Mouse (Mus musculus): ENCODE results near the gene Tmem210. TPM values are rescaled to one million over a fixed set of nuclear protein-coding genes. Genes with fewer than 3 reads are reported as not detected.

The Tmem210 gene
- total RNA-seq, 2 experiments from 2014 or later = not detected

DNA sequence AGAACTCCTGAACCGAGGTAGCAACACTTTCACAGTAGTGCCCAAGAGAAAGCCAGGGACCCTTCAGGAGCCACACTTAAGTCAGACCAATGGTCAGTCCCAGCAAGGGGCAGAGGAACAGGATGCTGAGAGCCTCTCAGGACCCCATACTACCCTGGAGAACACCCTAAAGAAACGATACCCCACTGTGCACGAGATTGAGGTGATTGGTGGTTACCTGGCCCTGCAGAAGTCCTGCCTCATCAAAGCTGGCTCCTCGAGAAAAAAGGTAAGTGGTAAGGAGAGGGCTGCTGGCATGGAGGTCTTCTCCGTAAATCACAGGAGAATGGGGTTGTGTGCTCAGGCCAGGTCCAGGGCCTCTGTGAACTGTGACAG lies 23.7 kb upstream of the Tmem210 start:
- intact Hi-C loops (cut with DNase I) = no loop called here

GRCm38 (mm10) chr2:25264851-25265250 lies 23.1 kb upstream of the Tmem210 start:
- intact Hi-C loops (cut with DNase I) = no loop called here
- no peak for DNase-seq

More for the DNA sequence above, 23.7 kb upstream of the Tmem210 start:
- DNase-seq = no peak

DNA sequence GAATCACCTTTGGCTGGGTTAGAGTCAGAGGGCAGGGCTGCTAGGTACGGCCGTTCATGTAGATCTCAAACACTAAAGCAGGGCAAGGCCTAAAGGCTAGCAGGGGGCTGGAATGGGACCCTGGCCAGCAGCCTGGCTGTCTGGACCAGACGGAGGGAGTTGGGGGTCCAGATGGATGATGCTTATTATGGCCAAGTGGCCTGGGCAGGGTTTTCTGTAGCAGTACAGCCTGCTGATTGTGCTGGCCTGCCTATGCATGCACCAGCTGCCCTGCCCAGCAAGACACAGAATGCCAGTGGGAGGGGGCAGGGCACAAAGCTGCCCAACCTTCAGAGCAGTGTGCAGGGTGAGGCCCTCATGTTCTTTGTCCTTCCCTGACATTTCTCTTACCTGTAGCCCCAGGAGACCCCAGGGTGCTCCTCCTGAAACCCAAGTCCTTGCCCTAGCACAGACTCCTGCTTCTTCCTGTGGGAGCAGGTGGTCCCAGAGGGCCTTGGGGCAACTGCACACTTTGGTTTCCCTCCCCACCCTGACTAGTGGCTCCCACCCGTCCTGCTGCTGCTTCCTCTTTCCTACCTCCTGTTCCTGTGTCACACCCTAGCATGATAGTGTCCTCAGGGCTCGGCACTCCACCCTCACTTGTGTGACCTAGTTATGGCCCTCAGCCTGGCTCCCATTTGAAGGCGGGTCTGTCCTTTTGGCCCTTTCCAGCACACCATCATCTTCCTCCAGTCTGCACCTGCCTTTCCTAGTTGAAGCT lies 21.9 kb upstream of the Tmem210 start:
- intact Hi-C loops (cut with DNase I) = no loop called here
- DNase-seq = no peak

- intact Hi-C loops (cut with DNase I) = no loop called here
These were observed 21.2 kb upstream of the Tmem210 start for GRCm38 (mm10) chr2:25266720-25267119.

DNA sequence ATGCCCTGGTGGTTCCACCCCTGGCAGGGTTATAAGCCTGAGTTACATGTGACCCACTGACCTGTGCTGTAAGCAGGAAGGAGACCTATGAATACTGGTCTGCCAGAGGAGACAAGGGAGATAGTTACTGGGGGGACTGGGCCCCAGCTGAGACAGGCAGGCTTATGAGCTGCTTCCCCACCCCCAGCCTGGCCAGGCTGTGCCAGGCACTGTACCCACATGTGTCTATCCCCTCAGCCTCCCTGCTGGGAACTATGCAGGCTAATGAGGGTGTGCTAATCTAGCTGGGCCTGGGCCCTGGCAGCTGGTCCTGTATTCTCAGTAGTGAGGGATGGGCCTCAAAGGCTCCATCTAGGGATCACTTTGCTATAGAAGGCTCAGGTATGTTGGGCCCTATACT lies 20.7 kb upstream of the Tmem210 start:
- intact Hi-C loops (cut with DNase I) = no loop called here
- no peak for DNase-seq

More at GRCm38 (mm10) chr2:25266720-25267119, 21.2 kb upstream of the Tmem210 start:
- peak; percentile 32 to 52 for DNase-seq

GRCm38 (mm10) chr2:25267746-25268309 lies 20.1 kb upstream of the Tmem210 start:
- DNase-seq = no peak
- intact Hi-C loops (cut with DNase I) = no loop called here

- peak; percentile 98 to 99 for DNase-seq
- intact Hi-C loops (cut with DNase I) = loop anchor here (5.0 kb wide), 1 partner anchor 60 kb away; the partner anchor contains the start of gene Man1b1
These were observed 16.0 kb upstream of the Tmem210 start, which contains the start of the genes Ssna1 and Anapc2 for GRCm38 (mm10) chr2:25271827-25272511. Gene Ssna1, minus strand, starts transcription at chr2:25272438. Gene Anapc2, plus strand, starts transcription at chr2:25272478.

GRCm38 (mm10) chr2:25272515-25272914 lies 15.4 kb upstream of the Tmem210 start:
- DNase-seq = no peak

GRCm38 (mm10) chr2:25273010-25273409 lies 14.9 kb upstream of the Tmem210 start:
- DNase-seq = no peak
- intact Hi-C loops (cut with DNase I) = loop anchor here (5.0 kb wide), 1 partner anchor 59 kb away; the partner anchor contains the start of gene Man1b1

More at GRCm38 (mm10) chr2:25272515-25272914, 15.4 kb upstream of the Tmem210 start:
- intact Hi-C loops (cut with DNase I) = loop anchor here (5.0 kb wide), 1 partner anchor 60 kb away; the partner anchor contains the start of gene Man1b1

GRCm38 (mm10) chr2:25278928-25279882 lies 8.7 kb upstream of the Tmem210 start:
- intact Hi-C loops (cut with DNase I) = no loop called here
- DNase-seq = peak; percentile 76 to 92

DNA sequence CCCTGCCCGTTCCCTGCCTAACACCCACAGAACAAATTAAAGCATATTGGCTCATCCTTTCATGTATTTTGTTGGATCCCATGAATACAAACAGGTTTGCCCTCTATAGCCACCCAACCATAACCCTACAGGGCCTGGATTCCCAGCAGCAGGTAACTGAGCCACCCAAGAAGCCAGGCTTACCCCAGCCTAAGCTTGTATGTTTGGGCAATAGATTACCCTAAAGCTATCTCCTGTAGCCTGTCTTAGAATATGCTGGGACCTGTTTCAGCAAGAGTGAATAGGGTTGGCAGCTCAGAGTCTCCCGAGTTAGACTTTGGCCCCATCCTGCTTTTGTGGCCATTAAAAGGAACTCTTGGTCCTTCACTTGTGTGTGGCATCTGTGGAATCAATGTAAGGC lies 2.4 kb upstream of the Tmem210 start:
- no peak for DNase-seq

DNA sequence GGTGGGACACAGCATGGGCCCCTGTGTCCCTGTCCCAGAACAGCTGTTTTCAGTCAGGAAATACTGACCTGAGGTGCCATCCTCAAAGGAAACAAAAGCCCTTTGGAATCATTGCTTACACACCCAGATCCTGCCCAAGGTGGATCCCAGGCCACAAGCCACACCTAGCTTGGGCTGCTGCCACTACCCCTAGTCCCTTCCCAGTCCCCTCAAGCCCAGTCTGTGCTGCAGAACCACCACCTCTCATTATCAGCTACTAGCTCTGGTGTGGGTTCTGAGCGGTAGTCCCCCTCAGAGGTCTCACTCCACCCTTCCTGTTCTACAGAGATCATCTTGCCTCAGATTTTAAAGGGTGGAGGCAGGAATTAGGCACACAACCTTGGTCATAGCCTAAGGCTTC lies 1.6 kb upstream of the Tmem210 start:
- DNase-seq = no peak
- intact Hi-C loops (cut with DNase I) = no loop called here

More for the DNA sequence above, 2.4 kb upstream of the Tmem210 start:
- intact Hi-C loops (cut with DNase I) = no loop called here

DNA sequence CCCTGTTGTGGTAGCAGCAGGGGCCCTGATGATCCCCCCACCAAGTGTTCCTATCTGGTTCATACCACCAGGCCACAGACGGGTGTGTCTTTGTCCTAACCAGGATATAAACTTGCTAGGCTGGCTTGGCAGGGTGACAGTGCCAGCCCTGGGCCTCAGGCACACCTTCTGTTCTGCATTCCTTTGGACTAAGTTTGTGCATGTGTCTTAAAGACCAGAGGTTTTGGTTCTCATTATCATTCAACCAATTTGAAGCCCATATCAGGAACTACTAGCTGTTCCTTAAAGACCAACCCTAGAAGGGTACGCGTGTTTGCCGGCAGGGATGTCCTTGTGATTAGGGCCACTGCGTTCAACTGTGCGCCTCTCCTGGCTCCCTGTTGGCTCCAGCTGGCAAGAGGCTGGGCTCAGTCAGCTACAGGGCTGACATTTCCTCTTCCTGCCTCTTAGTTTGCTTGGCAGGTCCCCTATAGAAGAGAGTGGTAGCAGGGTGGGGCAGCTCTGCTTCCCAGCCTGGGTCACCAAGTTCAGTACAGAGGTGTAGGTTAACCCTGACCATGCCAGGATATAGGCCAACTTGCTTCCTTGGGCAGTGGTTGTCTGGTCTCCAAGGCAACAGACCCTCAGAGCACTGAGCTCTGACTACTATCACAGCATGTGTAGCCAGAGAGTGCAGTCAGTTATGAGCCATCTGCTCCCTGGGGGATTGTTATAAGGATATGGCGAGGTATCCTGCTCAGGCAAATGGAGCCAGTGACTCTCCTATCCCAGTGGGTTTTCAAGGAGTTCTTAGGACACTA lies 908 bp upstream of the Tmem210 start:
- DNase-seq = peak; percentile 41 to 49
- intact Hi-C loops (cut with DNase I) = no loop called here

DNA sequence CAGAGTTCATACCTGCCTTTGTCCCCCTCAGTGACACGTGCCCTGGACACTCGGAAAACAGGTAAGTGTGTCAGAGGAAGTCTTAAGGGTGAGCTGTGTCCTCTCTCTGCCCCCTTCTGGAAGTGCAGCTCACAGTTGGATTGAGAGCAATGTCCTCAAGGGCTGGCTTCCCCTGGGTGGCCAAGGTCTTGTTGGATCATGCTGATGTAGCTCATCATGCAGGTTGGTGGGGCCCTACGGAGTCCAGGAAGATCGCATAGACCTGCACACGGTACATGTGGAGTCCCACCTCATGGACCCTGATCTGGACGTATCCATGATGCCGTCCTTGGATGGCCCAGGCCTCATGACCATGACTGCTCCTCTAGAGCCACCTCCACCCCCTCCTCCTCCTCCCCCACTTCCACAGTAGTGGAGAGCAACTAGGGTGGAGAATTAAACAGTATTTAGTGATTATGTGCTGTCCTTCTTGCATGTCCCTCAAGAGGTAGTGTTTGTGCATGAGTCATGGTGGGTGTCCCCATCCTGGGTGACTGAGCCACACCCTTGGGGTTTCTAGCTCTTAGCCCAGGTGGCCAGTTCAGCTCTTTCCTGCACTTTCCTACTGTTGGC lies 895 bp downstream of the Tmem210 start:
- intact Hi-C loops (cut with DNase I) = no loop called here
- DNase-seq = no peak

DNA sequence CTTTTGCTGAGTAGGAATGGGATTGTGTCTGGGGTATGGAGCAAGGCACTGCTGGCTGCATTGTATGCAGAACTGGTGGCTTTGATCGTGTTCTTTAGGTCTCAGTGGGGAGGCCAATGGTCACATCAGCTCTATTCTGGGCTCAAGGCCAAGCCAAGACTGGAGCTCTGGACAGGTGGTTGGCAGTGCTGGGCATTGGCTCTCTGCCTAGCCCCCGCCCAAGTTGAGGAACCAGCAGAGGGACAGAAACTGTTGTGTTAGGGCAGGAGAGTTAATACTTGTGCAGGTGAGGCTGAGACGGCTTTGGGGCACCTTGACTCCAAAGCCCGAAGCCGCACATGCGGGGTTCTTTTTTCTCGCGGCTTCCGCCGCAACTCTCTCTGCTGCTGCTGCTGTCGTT lies 1.7 kb downstream of the Tmem210 start, which contains the start of gene Lrrc26:
Gene Lrrc26 (plus strand): TSS at position 265 of the 400 bp plus-strand sequence.
- DNase-seq = peak; percentile 59 to 65
- intact Hi-C loops (cut with DNase I) = no loop called here

GRCm38 (mm10) chr2:25290101-25290815 lies 2.3 kb downstream of the Tmem210 start:
- intact Hi-C loops (cut with DNase I) = no loop called here
- DNase-seq = peak; percentile 31 to 41

GRCm38 (mm10) chr2:25290816-25291130 lies 2.8 kb downstream of the Tmem210 start:
- intact Hi-C loops (cut with DNase I) = no loop called here

More at GRCm38 (mm10) chr2:25290816-25291130, 2.8 kb downstream of the Tmem210 start:
- peak; percentile 18 to 30 for DNase-seq
